In the genomic region with DNA sequence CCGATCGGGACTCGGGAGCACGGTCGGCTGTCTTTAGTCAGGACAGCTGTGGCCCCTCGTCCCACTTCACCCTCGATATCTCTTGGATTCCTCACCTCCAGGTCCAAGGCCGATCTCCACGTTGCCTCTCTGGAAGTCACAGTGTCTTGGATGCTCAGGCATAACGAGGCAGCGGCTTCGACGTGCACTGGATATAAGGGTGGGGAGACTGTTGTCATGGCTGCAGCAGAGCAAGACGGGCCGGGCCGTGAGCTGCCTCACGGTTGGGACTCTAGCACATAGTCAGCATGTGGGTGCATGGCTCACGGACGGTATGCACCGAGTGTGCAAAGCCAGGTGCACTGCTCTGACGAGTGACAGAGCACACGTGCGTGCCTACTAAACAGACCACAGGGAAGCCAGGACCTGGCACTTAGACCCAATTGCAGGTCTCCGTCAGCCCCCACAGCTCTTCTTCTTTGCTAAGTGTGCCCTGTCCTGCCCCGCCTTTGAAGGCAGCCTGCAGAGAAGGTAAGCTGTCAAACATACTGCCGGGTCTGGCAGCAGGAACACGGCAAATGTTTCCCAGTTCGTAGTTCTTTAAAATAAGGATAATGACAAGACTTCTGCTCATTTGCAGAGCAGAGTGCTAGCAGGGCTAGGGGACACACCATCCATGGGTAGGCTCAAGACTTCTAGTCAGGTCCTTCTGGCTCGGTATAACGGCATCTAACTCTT, we compare ENCODE assay signal across 8 mouse cellular contexts. TPM values are rescaled to one million over a fixed set of nuclear protein-coding genes. Genes with fewer than 3 reads are reported as not detected.
DNase-seq lines count a peak whose midpoint lies in the region; ATAC-seq and TF ChIP-seq lines count a peak whose summit lies in the region.

No protein-coding gene starts in this region.

- ATAC-seq in granulocyte monocyte progenitor cell, adult 5-6 weeks (replicated peaks; ENCODE audit: poor library complexity, severe bottlenecking): peak; percentile 13; the same call in 1 of the 2 replicates
- peak; percentile 33 for ATAC-seq in megakaryocyte, adult 5-6 weeks (ENCODE audit: poor library complexity, severe bottlenecking)
- ATAC-seq in stomach, postnatal 0 days (ENCODE audit: low FRiP score, low TSS enrichment): peak; percentile 59

- peaks cover 29% of the 10 kb centered on the region for H3K4me1 ChIP-seq in heart, embryonic 10.5 days
- H3K4me1 ChIP-seq in stomach, postnatal 0 days (replicated peaks; ENCODE audit: control insufficient read depth, insufficient read depth): no peaks in the 10 kb centered on the region

- peak overlapping the region; percentile 17; the same call in 1 of the 2 replicates for H3K4me2 ChIP-seq in stomach, postnatal 0 days (replicated peaks; ENCODE audit: low read depth)

- H3K4me3 ChIP-seq in heart, embryonic 10.5 days: peak overlapping the region; percentile 40
- no peak overlapping the region; the same call in 1 of the 2 replicates for H3K4me3 ChIP-seq in stomach, postnatal 0 days (ENCODE audit: low read depth, low read length)

- H3K9ac ChIP-seq in stomach, postnatal 0 days (ENCODE audit: low read length): no peak overlapping the region; the same call in 1 of the 2 replicates

- 2% methylated on average over 30 of the region's 30 CpGs for WGBS in heart, embryonic 10.5 days
- WGBS in stomach, postnatal 0 days: 7% methylated on average over 25 of the region's 30 CpGs

- no peak for TF ChIP-seq CTCF in stomach, postnatal 0 days (IDR thresholded peaks at IDR 0.05; ENCODE audit: low read depth)

- H3K27me3 ChIP-seq in heart, embryonic 10.5 days (ENCODE audit: insufficient read depth, poor library complexity, severe bottlenecking): peaks cover 41% of the 10 kb centered on the region
- peaks cover 6% of the 10 kb centered on the region; the same call in 1 of the 2 replicates for H3K27me3 ChIP-seq in stomach, postnatal 0 days (ENCODE audit: control insufficient read depth, insufficient read depth, low read length)

- no peaks in the 10 kb centered on the region for H3K9me3 ChIP-seq in heart, embryonic 10.5 days
- no peaks in the 10 kb centered on the region for H3K9me3 ChIP-seq in stomach, postnatal 0 days (ENCODE audit: control insufficient read depth, low read length)

- H3K27ac ChIP-seq in heart, embryonic 10.5 days: peak overlapping the region; percentile 43; the same call in 1 of the 2 replicates
- no peak overlapping the region for H3K27ac ChIP-seq in stomach, postnatal 0 days (replicated peaks)

- DNase-seq in heart, embryonic 10.5 days (ENCODE audit: low spot score): no peak
- DNase-seq in heart, adult 9 months (ENCODE audit: low spot score in 2 of 2): no peak
- DNase-seq in R1 (ENCODE audit: low read depth, low spot score): peak; percentile 33
- no peak for DNase-seq in stomach, postnatal 0 days (ENCODE audit: low spot score)
- DNase-seq in urinary bladder, adult 18-20 months (ENCODE audit: low spot score in 2 of 2): no peak
- no peak for DNase-seq in adrenal gland, postnatal 10 days

- TF ChIP-seq EP300 in stomach, postnatal 0 days (optimal IDR thresholded peaks at IDR 0.05): no peak

- peaks cover under 1% of the 10 kb centered on the region; the same call in 1 of the 2 replicates for H3K36me3 ChIP-seq in heart, embryonic 10.5 days
- H3K36me3 ChIP-seq in stomach, postnatal 0 days (ENCODE audit: control insufficient read depth, insufficient read depth, low read length): no peaks in the 10 kb centered on the region

RNA-seq across cellular contexts. Expression of a gene that starts 0.9 kb away (rescaled TPM):
- 1.1 and 2.0 TPM in 2 replicates for polyA plus RNA-seq in heart, embryonic 10.5 days (2016; fragmentation: Nextera tagmentation; extraction: Ambion mirVana)
- not detected in 2 replicates for total RNA-seq in granulocyte monocyte progenitor cell, adult 5-6 weeks (2014; fragmentation: Nextera tagmentation)
- 0.15 and 0.60 TPM in 2 replicates for total RNA-seq in granulocyte monocyte progenitor cell, adult 5-6 weeks (2017)
- total RNA-seq in megakaryocyte, adult 5-6 weeks (2015): 0.04 and 0.34 TPM in 2 replicates
- total RNA-seq in megakaryocyte, adult 5-6 weeks (2017): 0.49 TPM in 1 of 2 replicates, not detected in the other
- polyA plus RNA-seq in stomach, postnatal 0 days (2015; fragmentation: Nextera tagmentation; extraction: Ambion mirVana): 0.08 and 0.18 TPM in 2 replicates
- 1 to 10 TPM; 1.4 to 3.1 TPM for total RNA-seq in adrenal gland, postnatal 10 days (2021)

RNA-seq across cellular contexts. Expression of a gene that starts 18.7 kb away (rescaled TPM):
- polyA plus RNA-seq in heart, embryonic 10.5 days (2016; fragmentation: Nextera tagmentation; extraction: Ambion mirVana): 59.2 and 96.5 TPM in 2 replicates
- total RNA-seq in granulocyte monocyte progenitor cell, adult 5-6 weeks (2014; fragmentation: Nextera tagmentation): 97.3 and 108 TPM in 2 replicates
- total RNA-seq in granulocyte monocyte progenitor cell, adult 5-6 weeks (2017): 116 and 135 TPM in 2 replicates
- 23.9 and 25.2 TPM in 2 replicates for total RNA-seq in megakaryocyte, adult 5-6 weeks (2015)
- total RNA-seq in megakaryocyte, adult 5-6 weeks (2017): 43.9 and 47.3 TPM in 2 replicates
- 30.2 and 30.6 TPM in 2 replicates for polyA plus RNA-seq in stomach, postnatal 0 days (2015; fragmentation: Nextera tagmentation; extraction: Ambion mirVana)
- 10 to 100 TPM; 39.4 to 41.0 TPM for total RNA-seq in adrenal gland, postnatal 10 days (2021)

RNA-seq across cellular contexts. Expression of a gene that starts 19.9 kb away (rescaled TPM):
- polyA plus RNA-seq in heart, embryonic 10.5 days (2016; fragmentation: Nextera tagmentation; extraction: Ambion mirVana): 15.2 and 15.9 TPM in 2 replicates
- total RNA-seq in granulocyte monocyte progenitor cell, adult 5-6 weeks (2014; fragmentation: Nextera tagmentation): 24.3 and 36.5 TPM in 2 replicates
- 12.2 and 13.4 TPM in 2 replicates for total RNA-seq in granulocyte monocyte progenitor cell, adult 5-6 weeks (2017)
- 8.5 and 10.5 TPM in 2 replicates for total RNA-seq in megakaryocyte, adult 5-6 weeks (2015)
- 11.2 and 14.1 TPM in 2 replicates for total RNA-seq in megakaryocyte, adult 5-6 weeks (2017)
- 34.0 and 41.9 TPM in 2 replicates for polyA plus RNA-seq in stomach, postnatal 0 days (2015; fragmentation: Nextera tagmentation; extraction: Ambion mirVana)
- total RNA-seq in adrenal gland, postnatal 10 days (2021): 10 to 100 TPM; 13.3 to 20.3 TPM

RNA-seq across cellular contexts. Expression of a gene that starts 38.9 kb away (rescaled TPM):
- 0.64 and 1.2 TPM in 2 replicates for polyA plus RNA-seq in heart, embryonic 10.5 days (2016; fragmentation: Nextera tagmentation; extraction: Ambion mirVana)
- total RNA-seq in granulocyte monocyte progenitor cell, adult 5-6 weeks (2014; fragmentation: Nextera tagmentation): not detected in 2 replicates
- total RNA-seq in granulocyte monocyte progenitor cell, adult 5-6 weeks (2017): 0.05 TPM in 1 of 2 replicates, not detected in the other
- 0.11 TPM in 1 of 2 replicates, not detected in the other for total RNA-seq in megakaryocyte, adult 5-6 weeks (2015)
- total RNA-seq in megakaryocyte, adult 5-6 weeks (2017): not detected in 2 replicates
- polyA plus RNA-seq in stomach, postnatal 0 days (2015; fragmentation: Nextera tagmentation; extraction: Ambion mirVana): 4.0 and 4.6 TPM in 2 replicates
- total RNA-seq in adrenal gland, postnatal 10 days (2021): 10 to 100 TPM in 1 of 2 experiments, 1 to 10 TPM in 1; 9.8 to 28.4 TPM

RNA-seq across cellular contexts. Expression of a gene that starts 51.4 kb away (rescaled TPM):
- polyA plus RNA-seq in heart, embryonic 10.5 days (2016; fragmentation: Nextera tagmentation; extraction: Ambion mirVana): 1.3 and 2.0 TPM in 2 replicates
- total RNA-seq in granulocyte monocyte progenitor cell, adult 5-6 weeks (2014; fragmentation: Nextera tagmentation): 1.5 and 2.1 TPM in 2 replicates
- 0.26 and 0.43 TPM in 2 replicates for total RNA-seq in granulocyte monocyte progenitor cell, adult 5-6 weeks (2017)
- 0.11 and 0.42 TPM in 2 replicates for total RNA-seq in megakaryocyte, adult 5-6 weeks (2015)
- 0.49 and 0.66 TPM in 2 replicates for total RNA-seq in megakaryocyte, adult 5-6 weeks (2017)
- polyA plus RNA-seq in stomach, postnatal 0 days (2015; fragmentation: Nextera tagmentation; extraction: Ambion mirVana): 1.2 and 1.6 TPM in 2 replicates
- 1 to 10 TPM; 2.6 to 3.5 TPM for total RNA-seq in adrenal gland, postnatal 10 days (2021)
